Mouse (Mus musculus): ENCODE measurements around the gene Tenm2. TPM values are rescaled to one million over a fixed set of nuclear protein-coding genes. Genes with fewer than 3 reads are reported as not detected.
A peak's percentile ranks its signal among the peaks of the same experiment; 100 is the strongest.

Tenm2 gene
- polyA plus RNA-seq, 1 experiment from 2014 or later = 0.06 TPM

DNA sequence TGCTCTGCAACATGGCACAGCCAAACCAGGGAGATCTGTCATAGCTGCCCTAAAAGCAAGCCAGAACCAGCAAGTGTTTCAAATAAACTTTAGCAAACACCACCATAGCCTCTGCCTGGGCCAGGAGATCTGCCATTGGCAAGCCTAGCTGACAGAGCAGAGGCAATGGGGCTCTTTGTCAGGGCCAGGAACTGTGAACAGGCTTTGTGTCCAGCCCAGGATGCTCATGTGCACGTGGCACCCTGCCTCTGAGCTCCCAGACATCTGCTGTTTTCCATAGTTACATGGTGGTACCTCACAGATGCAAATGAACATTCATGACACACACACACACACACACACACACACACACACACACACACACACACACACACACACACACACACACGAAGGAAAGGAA lies 963.6 kb downstream of the Tenm2 start:
- in situ Hi-C loops (cut with MboI; ENCODE audit: low pct_unique_long_range_greater_than_20kb) = no loop called here
- POLR2A ChIA-PET = no interaction called here
- ATAC-seq (no peak), DNase-seq (ENCODE audit: low read depth, low spot score) (no peak)
- TF ChIP-seq CTCF (IDR thresholded peaks at IDR 0.05) = no peak
- peaks cover 12% of the 10 kb centered on the region for H3K27me3 ChIP-seq
- CTCF ChIA-PET = no interaction called here

DNA sequence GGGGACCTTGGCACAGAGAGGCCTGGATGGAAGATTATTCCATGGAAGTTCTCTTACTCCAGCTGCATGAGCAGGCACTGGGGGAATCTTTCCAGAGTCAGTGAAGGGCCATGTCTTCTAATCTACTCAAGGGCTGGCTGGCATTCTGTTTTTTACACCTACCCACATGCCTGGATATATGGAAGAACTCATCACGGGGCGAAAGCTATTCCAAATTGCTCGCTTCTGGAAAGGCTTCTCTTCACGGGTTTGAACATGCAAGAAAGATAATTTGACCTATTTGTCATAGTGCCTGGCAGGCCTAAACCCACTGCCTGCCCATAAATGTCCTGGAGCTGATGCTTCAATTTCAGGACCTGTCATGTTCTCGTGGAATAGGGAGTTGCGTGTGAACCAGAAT lies 965.8 kb downstream of the Tenm2 start:
- TF ChIP-seq CTCF (IDR thresholded peaks at IDR 0.05) = no peak
- in situ Hi-C loops (cut with MboI; ENCODE audit: low pct_unique_long_range_greater_than_20kb) = no loop called here

DNA sequence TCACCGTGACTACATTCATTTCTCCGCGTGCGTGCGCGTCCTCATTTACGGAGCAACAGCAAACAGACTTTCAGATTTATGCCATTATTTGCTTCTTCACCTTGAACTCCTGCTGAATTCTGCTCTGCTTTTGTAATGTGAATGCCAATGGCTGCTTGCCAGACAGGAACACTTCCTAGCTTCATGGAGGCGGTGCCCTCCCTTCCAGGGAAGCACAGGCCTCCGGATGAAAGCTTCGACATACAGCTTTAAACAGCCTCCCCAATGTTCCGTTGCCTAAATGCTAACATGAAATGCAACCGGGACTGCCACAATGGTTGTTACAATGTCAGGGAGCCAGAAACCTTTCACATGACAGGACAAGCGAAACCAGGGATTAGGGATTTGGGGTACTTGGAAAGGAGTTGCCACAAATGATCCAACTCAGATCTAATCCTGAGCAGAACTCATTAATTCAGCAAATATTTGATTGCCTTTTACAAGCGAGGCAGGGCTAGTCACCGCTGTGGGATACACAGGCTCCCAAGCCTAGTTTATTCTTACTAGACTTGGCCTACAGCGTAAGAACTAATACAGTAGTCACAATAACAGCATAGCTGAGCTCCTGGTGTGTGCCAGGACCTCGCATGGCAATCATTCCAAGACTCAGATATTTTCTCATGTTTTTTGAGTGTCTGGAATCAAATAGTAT lies 970.8 kb downstream of the Tenm2 start:
- H3K27me3 ChIP-seq = peaks cover 30% of the 10 kb centered on the region
- no peak for TF ChIP-seq CTCF (IDR thresholded peaks at IDR 0.05)
- POLR2A ChIA-PET = interaction anchor here (0.6 kb wide), 1 partner anchor 249 kb away, joined by 3 read pairs; no protein-coding TSS in a partner anchor
- DNase-seq (ENCODE audit: low read depth, low spot score) (no peak), ATAC-seq (no peak)
- CTCF ChIA-PET = no interaction called here
- in situ Hi-C loops (cut with MboI; ENCODE audit: low pct_unique_long_range_greater_than_20kb) = no loop called here

More for the DNA sequence above, 965.8 kb downstream of the Tenm2 start:
- peaks cover 9% of the 10 kb centered on the region for H3K27me3 ChIP-seq
- ChIA-PET POLR2A (no interaction called here), CTCF (no interaction called here)
- ATAC-seq = no peak
- no peak for DNase-seq (ENCODE audit: low read depth, low spot score)

DNA sequence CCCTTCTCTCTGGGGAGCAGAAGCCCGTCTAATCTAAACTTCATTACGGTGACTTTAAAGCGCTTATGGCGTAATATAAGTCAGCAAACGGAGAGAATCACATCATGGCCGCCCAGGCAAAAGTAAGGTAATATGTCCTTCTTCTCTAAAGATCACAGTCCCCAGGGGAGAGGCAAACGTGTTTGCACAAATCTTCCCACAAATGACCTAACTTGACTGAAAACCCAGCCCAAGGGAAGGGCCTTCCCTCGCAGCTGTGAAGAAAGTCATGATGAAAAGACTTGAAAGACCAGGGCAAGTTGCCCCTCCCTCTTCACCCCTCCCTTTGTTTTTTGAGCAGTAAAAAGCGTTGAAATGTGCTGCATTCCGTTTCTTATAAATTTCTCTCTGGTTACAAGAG lies 971.9 kb downstream of the Tenm2 start:
- in situ Hi-C loops (cut with MboI; ENCODE audit: low pct_unique_long_range_greater_than_20kb) = no loop called here
- TF ChIP-seq CTCF (IDR thresholded peaks at IDR 0.05) = no peak
- CTCF ChIA-PET = no interaction called here
- ATAC-seq = no peak
- no peak for DNase-seq (ENCODE audit: low read depth, low spot score)
- POLR2A ChIA-PET = no interaction called here
- peaks cover 35% of the 10 kb centered on the region for H3K27me3 ChIP-seq

DNA sequence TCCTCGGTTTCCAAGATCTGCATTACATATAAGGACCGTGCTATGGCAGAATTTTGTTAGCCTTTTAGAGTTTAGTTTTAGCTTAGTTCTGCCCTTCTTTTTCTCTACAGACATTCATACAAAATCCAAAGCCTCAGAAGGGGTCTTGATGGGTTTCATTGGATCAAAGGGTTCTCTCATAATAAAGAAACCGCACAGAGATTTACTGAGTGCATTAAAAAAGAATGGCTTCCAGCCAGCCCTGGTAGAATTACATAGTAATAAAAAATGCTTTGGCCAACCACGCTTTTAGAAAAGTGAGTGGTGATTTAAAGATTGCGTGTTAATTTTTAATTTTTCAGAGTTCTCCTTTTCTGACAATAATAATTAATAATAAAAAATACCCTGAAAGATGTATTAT lies 978.6 kb downstream of the Tenm2 start:
- POLR2A ChIA-PET = no interaction called here
- in situ Hi-C loops (cut with MboI; ENCODE audit: low pct_unique_long_range_greater_than_20kb) = no loop called here
- H3K27me3 ChIP-seq = peaks cover 33% of the 10 kb centered on the region
- DNase-seq (ENCODE audit: low read depth, low spot score) (no peak), ATAC-seq (no peak)
- no peak for TF ChIP-seq CTCF (IDR thresholded peaks at IDR 0.05)
- CTCF ChIA-PET = interaction anchor here (0.9 kb wide), 1 partner anchor 26 kb away, joined by 3 read pairs; no protein-coding TSS in a partner anchor

DNA sequence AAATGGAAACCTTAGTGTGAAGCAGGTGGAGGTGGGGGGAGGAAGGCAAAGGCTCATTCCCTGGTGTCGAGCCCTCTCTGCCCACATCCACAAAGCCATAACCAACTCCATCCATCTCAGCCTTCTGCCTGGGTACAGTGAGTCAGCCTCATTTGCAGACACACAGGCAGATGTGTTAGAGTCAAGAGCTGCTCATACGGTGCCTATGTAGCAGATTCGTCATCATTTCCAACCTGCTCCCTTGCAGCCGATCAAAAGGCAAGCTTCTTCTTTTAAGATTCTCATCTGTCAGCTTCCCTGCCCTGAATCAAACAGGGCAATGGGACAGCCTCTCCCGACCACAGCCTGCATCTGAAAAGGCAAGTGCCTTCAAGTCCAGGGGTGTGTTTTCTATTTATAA lies 979.0 kb downstream of the Tenm2 start:
- ATAC-seq (no peak), DNase-seq (ENCODE audit: low read depth, low spot score) (no peak)
- CTCF ChIA-PET = interaction anchor here (0.9 kb wide), 1 partner anchor 25 kb away, joined by 3 read pairs; no protein-coding TSS in a partner anchor
- H3K27me3 ChIP-seq = peaks cover 33% of the 10 kb centered on the region
- in situ Hi-C loops (cut with MboI; ENCODE audit: low pct_unique_long_range_greater_than_20kb) = no loop called here
- no peak for TF ChIP-seq CTCF (IDR thresholded peaks at IDR 0.05)
- POLR2A ChIA-PET = no interaction called here

DNA sequence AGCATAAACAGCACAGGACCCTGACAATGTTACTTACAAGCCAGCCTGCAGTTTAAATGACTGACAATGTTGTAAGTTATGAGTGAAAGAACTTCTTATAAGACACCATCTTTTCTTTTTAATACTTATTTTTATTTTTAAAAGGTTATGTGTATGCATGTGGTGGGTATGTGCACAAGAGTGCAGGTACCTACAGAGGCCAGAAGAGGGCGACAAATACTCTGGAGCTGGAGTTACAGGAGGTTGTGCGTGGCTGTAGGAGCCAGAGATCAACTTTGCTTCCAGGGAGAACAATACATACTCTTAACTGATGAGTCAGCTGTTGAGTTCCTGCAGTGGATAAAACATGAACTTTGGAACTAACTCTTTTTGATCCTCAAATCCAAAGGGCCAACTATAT lies 981.7 kb downstream of the Tenm2 start:
- peaks cover 14% of the 10 kb centered on the region for H3K27me3 ChIP-seq
- TF ChIP-seq CTCF (IDR thresholded peaks at IDR 0.05) = peak; percentile 29
- ATAC-seq (no peak), DNase-seq (ENCODE audit: low read depth, low spot score) (no peak)
- ChIA-PET CTCF (interaction anchor here (1.5 kb wide), 1 partner anchor 9 kb away, joined by 5 read pairs; no protein-coding TSS in a partner anchor), POLR2A (no interaction called here)
- in situ Hi-C loops (cut with MboI; ENCODE audit: low pct_unique_long_range_greater_than_20kb) = no loop called here

DNA sequence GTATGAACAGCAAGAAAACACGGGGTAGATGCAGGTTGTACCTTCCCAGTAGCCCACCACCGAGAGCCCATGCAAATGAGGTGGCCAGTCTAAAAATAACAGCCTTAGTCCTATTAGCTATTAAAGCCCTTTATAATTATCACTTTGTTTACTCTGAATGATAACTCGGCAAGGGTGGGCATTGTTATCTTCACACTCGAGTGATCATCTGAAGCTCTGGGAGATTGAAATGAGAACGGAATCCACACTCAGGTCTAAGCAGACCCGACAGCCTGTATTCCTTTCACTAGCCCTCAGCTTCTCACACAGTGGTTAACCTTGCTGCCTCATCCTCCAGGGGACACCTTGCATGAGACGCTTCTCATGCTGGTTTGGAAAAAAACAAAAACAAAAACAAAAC lies 985.7 kb downstream of the Tenm2 start:
- no peak for ATAC-seq
- CTCF ChIA-PET = no interaction called here
- in situ Hi-C loops (cut with MboI; ENCODE audit: low pct_unique_long_range_greater_than_20kb) = no loop called here
- no peak for TF ChIP-seq CTCF (IDR thresholded peaks at IDR 0.05)
- POLR2A ChIA-PET = no interaction called here
- H3K27me3 ChIP-seq = peaks cover 5% of the 10 kb centered on the region
- DNase-seq (ENCODE audit: low read depth, low spot score) = no peak

DNA sequence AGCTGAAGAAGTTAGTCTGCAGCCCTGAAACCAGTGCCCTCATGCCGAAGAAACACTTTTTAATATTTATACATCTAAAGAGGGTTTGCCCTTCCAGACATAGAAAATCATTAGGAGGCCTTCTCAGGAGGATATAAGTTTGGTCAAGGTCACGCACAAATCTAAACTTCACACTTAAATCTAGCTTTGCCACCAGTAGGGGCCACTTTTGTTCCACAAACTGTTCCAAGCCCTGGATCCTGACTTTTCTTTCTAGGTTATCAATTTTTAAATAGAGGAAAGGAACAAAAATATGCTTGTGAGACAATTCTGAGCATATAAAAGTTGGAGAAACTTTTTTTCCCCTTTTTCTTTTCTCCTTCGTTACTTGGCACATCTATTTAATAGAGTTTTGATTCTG lies 989.6 kb downstream of the Tenm2 start:
- POLR2A ChIA-PET = no interaction called here
- H3K27me3 ChIP-seq = peaks cover 17% of the 10 kb centered on the region
- DNase-seq (ENCODE audit: low read depth, low spot score) (no peak), ATAC-seq (no peak)
- CTCF ChIA-PET = interaction anchor here (2.0 kb wide), 1 partner anchor 9 kb away, joined by 5 read pairs; no protein-coding TSS in a partner anchor
- no peak for TF ChIP-seq CTCF (IDR thresholded peaks at IDR 0.05)
- in situ Hi-C loops (cut with MboI; ENCODE audit: low pct_unique_long_range_greater_than_20kb) = no loop called here

DNA sequence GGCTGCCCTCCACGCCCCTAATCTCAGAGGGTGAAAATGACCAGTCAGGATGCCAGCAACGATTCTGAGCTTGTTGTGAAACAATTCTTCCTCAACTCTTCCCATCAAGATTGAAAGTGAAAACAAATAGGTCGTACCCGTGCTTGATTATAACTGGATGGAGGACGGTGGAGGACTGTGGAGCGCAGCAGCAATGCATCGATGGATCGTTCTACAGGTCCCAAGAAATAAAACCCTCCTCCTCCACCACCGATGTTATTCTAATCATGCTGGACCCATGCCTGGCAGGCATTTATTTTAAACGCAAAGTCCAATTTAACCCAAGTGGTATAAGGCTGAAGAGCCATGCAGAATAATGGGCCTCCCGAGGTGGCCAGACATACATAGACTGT lies 991.3 kb downstream of the Tenm2 start:
- TF ChIP-seq CTCF (IDR thresholded peaks at IDR 0.05) = no peak
- in situ Hi-C loops (cut with MboI; ENCODE audit: low pct_unique_long_range_greater_than_20kb) = no loop called here
- H3K27me3 ChIP-seq = peaks cover 17% of the 10 kb centered on the region
- DNase-seq (ENCODE audit: low read depth, low spot score) = no peak
- ATAC-seq = no peak
- ChIA-PET CTCF (interaction anchor here (2.0 kb wide), 1 partner anchor 10 kb away, joined by 5 read pairs; no protein-coding TSS in a partner anchor), POLR2A (no interaction called here)

DNA sequence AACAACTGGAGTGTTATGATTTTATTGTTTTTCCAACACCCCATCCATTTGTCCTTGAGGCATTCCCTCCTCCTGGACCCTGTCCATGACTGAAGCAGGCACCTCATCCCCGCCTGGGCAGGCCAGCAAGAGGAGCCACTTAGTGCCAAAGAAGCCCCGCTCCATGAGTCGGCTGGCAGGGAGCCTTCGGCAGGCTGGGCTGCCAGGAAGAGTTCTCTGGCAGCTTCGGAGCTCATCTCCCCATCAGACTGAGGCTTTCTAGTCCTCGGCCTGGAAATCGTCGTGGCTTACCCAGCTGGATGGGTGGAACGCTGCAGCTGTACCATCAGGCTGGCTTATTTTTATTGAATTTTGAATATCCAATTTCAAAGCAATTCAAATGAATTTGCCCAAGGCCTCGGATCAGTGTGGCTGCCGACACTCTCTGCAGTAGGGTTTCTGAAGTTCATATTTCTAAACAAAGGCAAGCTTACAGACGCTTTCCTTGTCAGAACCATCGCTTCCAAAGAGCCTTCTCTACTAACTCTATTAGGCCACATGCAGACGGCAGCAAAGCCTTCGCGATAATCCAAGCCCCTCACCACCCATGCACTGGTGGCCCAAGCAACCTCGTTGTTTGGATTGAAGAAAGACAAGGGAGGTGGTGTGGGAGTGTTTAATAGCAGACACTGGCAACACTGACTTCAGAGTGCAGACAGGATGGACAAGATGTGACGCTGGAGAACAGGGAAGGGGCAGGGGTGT lies 991.8 kb downstream of the Tenm2 start:
- in situ Hi-C loops (cut with MboI; ENCODE audit: low pct_unique_long_range_greater_than_20kb) = no loop called here
- ATAC-seq (no peak), DNase-seq (ENCODE audit: low read depth, low spot score) (no peak)
- TF ChIP-seq CTCF (IDR thresholded peaks at IDR 0.05) = no peak
- H3K27me3 ChIP-seq = peaks cover 17% of the 10 kb centered on the region
- POLR2A ChIA-PET = interaction anchor here (0.6 kb wide), 1 partner anchor 45 kb away, joined by 3 read pairs; no protein-coding TSS in a partner anchor
- CTCF ChIA-PET = no interaction called here

Data from Patski (cell line).